Mouse (Mus musculus) spleen, embryonic (tissue): ENCODE data around the gene Olfr837.
"Not testable (repeated sequence)": the region's sequence is repeated elsewhere in the genome, so short reads cannot be mapped to it uniquely, and the experiment has no call there.

ENCODE experiments used
- CTCF ChIA-PET: fragments of 350-600 bp; sonication (Branson Sonifier 250); formaldehyde crosslinking; loops from one replicate; lab custom pipeline; 2022; lab: Charles Lee

Olfr837 gene

DNA sequence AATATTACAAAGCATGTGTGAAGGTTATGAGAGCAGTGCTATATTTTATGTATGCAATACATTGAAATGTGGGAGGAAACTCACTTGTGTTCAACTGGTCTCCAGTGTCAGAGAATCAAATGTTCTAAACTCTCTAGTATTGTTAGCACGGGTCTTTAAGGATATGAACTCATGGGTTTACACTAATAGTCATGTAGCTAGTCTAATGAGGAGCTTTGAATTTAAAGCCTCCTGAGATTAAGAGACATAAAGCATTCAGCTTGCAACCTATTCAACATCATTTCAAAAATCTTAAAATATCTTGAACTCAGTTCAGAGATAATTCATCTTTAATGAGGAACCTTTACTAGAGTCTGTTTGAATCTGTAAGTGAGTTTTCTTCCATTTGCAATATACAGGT lies at the start of gene Olfr837:
Gene Olfr837, plus strand, starts transcription at position 301 of the 400 bp plus-strand sequence.
- CTCF ChIA-PET: no interaction called here

DNA sequence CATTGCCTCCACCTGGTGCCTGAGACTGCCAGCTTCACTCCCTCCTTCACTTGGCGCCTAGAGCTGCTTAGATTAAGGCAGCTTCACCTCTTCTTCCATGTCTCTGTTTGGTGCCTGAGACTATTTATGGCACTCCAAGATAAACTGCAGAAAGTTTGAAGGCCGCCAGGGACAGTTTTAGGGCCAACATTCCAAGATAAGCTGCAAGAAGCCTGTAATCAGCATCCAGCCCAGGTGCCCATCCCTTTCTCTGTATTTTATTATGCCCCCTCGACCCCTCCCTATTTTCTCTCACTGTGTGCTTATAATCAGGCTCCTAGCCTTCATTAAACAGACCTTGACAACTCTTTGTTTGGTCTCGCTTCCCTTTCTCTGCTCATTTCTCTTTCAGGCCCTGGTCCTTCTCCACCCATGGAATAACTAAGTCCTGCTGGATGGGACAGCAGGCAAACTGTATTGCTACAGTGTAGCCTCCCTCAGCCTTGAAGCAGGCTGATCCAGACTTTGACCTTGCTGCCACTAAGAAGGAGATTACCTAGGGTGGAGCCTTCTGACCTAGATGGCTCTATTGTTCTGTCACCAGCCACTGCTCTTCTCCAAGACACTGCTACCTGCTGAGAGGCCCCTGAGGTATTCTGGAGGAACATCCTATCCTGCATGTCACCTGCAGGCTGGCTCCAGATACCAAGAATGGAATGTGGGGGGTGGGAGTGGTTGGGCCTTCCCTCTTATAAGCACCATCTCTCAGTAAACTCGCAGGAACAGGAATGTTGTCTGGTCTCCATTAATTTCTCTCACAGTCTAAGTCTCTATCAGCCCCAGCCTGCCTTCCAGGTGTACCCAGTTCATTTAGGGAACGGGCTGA lies 43.0 kb upstream of the Olfr837 start:
- CTCF ChIA-PET: not testable (repeated sequence)

DNA sequence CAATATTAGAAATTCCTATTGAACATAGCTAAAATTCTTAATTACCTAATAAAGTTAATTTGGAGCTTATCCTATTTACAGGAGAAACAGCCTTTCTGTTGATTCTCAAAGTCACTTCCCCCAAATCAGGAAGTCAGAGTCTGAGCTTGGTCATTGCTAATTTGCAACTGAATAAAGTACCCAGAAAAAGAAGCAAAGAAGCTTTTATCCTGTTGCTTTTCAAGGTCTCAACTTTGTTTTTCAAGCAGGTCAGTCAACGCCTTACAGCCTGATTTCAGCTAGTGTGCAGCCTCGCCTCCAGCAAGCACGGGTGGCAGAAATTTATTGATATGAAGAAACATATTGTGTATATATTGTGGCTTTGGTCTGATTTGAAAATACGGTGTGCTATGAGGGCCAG lies 38.8 kb upstream of the Olfr837 start:
- CTCF ChIA-PET: no interaction called here

DNA sequence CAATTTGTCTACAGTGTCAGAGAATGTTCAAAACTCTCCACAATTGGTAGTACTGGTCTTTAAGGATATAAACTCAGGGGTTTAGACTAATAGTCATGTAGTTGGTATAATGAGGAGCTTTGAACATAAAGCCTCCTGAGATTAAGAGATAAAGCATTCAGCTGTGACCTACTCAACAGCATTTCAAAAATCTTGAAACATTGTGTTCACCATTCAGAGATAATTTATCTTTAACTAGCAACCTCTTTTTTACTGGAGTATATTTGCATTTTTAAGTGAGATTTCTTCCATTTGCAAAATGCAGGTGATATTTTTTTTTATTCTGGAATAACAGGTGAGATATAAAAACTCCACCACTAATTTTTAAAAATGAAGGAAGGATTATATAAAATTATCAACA lies 16.0 kb upstream of the Olfr837 start, which contains the start of gene Olfr836:
Gene Olfr836, plus strand, starts transcription at position 301 of the 400 bp plus-strand sequence.
- CTCF ChIA-PET: no interaction called here

DNA sequence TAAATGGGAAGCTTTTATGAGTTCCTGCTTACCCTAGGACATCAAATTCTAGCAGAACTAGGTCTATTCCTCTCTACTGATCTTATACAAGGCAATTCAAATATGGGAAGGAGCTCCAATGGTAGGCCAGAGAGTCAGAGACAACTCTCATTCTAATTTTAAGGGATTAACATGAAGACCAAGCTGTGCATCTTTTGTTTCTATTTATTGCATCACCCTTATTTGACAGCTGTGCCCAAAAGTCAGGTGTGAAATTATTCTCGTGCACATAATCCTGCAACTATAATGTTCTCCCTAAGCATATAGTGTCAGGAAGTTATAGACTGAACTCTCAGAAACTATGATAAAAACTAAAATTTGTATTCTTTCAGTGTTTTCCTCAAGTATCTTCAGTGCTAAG lies 41.1 kb downstream of the Olfr837 start, which contains the start of gene Olfr839-ps1:
Gene Olfr839-ps1, minus strand, starts transcription at position 101 of the 400 bp plus-strand sequence.
- CTCF ChIA-PET: no interaction called here
